Mouse (Mus musculus): ENCODE data around the gene Magoh. TPM values are rescaled to one million over a fixed set of nuclear protein-coding genes. Genes with fewer than 3 reads are reported as not detected.

The Magoh gene
- 43.9 and 68.8 TPM in 2 replicates for polyA plus RNA-seq (2012; rRNA removed)

GRCm38 (mm10) chr4:107879254-107880050, at the start of gene Magoh:
Magoh (plus strand) TSS chr4:107879755.
- WGBS, result 2% methylated on average over 48 of the region's 48 CpGs
- no peaks in the 10 kb centered on the region for H3K36me3 ChIP-seq (ENCODE audit: control insufficient read depth, insufficient read depth, low read length)
- H3K27me3 ChIP-seq (replicated peaks; ENCODE audit: control insufficient read depth, insufficient read depth, low read length), result no peaks in the 10 kb centered on the region
- peak within 1 kb of the TSS; percentile 75 for H3K27ac ChIP-seq (ENCODE audit: insufficient read depth, low read depth, low read length)
- H3K4me3 ChIP-seq (ENCODE audit: insufficient read depth, low read depth, low read length), result peak within 1 kb of the TSS; percentile 100
- H3K4me1 ChIP-seq (ENCODE audit: control insufficient read depth, insufficient read depth, low read length), result peaks cover 7% of the 10 kb centered on the region
- TF ChIP-seq CTCF (conservative IDR thresholded peaks at IDR 0.05; ENCODE audit: insufficient read depth, insufficient read length, low read depth, low read length) (no peak), POLR2A (IDR thresholded peaks at IDR 0.05; ENCODE audit: low read depth, low read length) (peak; percentile 90)
- DNase-seq, result peak; percentile 98

- no peak overlapping the region for H3K27ac ChIP-seq (ENCODE audit: insufficient read depth, low read depth, low read length)
- WGBS, result 76% methylated on average over 10 of the region's 10 CpGs
- no peaks in the 10 kb centered on the region for H3K4me1 ChIP-seq (ENCODE audit: control insufficient read depth, insufficient read depth, low read length)
- H3K4me3 ChIP-seq (ENCODE audit: insufficient read depth, low read depth, low read length), result no peak overlapping the region
- TF ChIP-seq POLR2A (IDR thresholded peaks at IDR 0.05; ENCODE audit: low read depth, low read length) (no peak), CTCF (conservative IDR thresholded peaks at IDR 0.05; ENCODE audit: insufficient read depth, insufficient read length, low read depth, low read length) (no peak)
- no peak for DNase-seq
- no peaks in the 10 kb centered on the region for H3K36me3 ChIP-seq (ENCODE audit: control insufficient read depth, insufficient read depth, low read length)
- no peaks in the 10 kb centered on the region for H3K27me3 ChIP-seq (replicated peaks; ENCODE audit: control insufficient read depth, insufficient read depth, low read length)
Measured at GRCm38 (mm10) chr4:107830189-107830588, 49.4 kb upstream of the Magoh start.

- no peak for DNase-seq
- Histone ChIP-seq H3K4me3 (ENCODE audit: insufficient read depth, low read depth, low read length) (no peak overlapping the region), H3K27ac (ENCODE audit: insufficient read depth, low read depth, low read length) (no peak overlapping the region), H3K27me3 (replicated peaks; ENCODE audit: control insufficient read depth, insufficient read depth, low read length) (no peaks in the 10 kb centered on the region), H3K36me3 (ENCODE audit: control insufficient read depth, insufficient read depth, low read length) (no peaks in the 10 kb centered on the region), H3K4me1 (ENCODE audit: control insufficient read depth, insufficient read depth, low read length) (no peaks in the 10 kb centered on the region)
- TF ChIP-seq CTCF (conservative IDR thresholded peaks at IDR 0.05; ENCODE audit: insufficient read depth, insufficient read length, low read depth, low read length) (no peak), POLR2A (IDR thresholded peaks at IDR 0.05; ENCODE audit: low read depth, low read length) (no peak)
- WGBS, result 76% methylated on average over 7 of the region's 7 CpGs
Measured at GRCm38 (mm10) chr4:107830821-107831221, 48.7 kb upstream of the Magoh start.

- Histone ChIP-seq H3K27ac (ENCODE audit: insufficient read depth, low read depth, low read length) (no peak overlapping the region), H3K36me3 (ENCODE audit: control insufficient read depth, insufficient read depth, low read length) (no peaks in the 10 kb centered on the region), H3K4me3 (ENCODE audit: insufficient read depth, low read depth, low read length) (no peak overlapping the region), H3K4me1 (ENCODE audit: control insufficient read depth, insufficient read depth, low read length) (no peaks in the 10 kb centered on the region), H3K27me3 (replicated peaks; ENCODE audit: control insufficient read depth, insufficient read depth, low read length) (no peaks in the 10 kb centered on the region)
- no peak for DNase-seq
- TF ChIP-seq POLR2A (IDR thresholded peaks at IDR 0.05; ENCODE audit: low read depth, low read length), result no peak
- no peak for TF ChIP-seq CTCF (conservative IDR thresholded peaks at IDR 0.05; ENCODE audit: insufficient read depth, insufficient read length, low read depth, low read length)
- 89% methylated on average over 6 of the region's 6 CpGs for WGBS
Measured at GRCm38 (mm10) chr4:107831678-107832077, 47.9 kb upstream of the Magoh start.

GRCm38 (mm10) chr4:107833525-107833924, 46.0 kb upstream of the Magoh start:
- H3K36me3 ChIP-seq (ENCODE audit: control insufficient read depth, insufficient read depth, low read length), result no peaks in the 10 kb centered on the region
- no peak overlapping the region for H3K4me3 ChIP-seq (ENCODE audit: insufficient read depth, low read depth, low read length)
- TF ChIP-seq POLR2A (IDR thresholded peaks at IDR 0.05; ENCODE audit: low read depth, low read length) (no peak), CTCF (conservative IDR thresholded peaks at IDR 0.05; ENCODE audit: insufficient read depth, insufficient read length, low read depth, low read length) (no peak)
- H3K27ac ChIP-seq (ENCODE audit: insufficient read depth, low read depth, low read length), result no peak overlapping the region
- 86% methylated on average over 5 of the region's 5 CpGs for WGBS
- no peak for DNase-seq
- H3K4me1 ChIP-seq (ENCODE audit: control insufficient read depth, insufficient read depth, low read length), result no peaks in the 10 kb centered on the region
- H3K27me3 ChIP-seq (replicated peaks; ENCODE audit: control insufficient read depth, insufficient read depth, low read length), result no peaks in the 10 kb centered on the region

GRCm38 (mm10) chr4:107834643-107835314, 44.8 kb upstream of the Magoh start:
- no peak for TF ChIP-seq POLR2A (IDR thresholded peaks at IDR 0.05; ENCODE audit: low read depth, low read length)
- no peak for TF ChIP-seq CTCF (conservative IDR thresholded peaks at IDR 0.05; ENCODE audit: insufficient read depth, insufficient read length, low read depth, low read length)
- DNase-seq, result no peak
- H3K4me1 ChIP-seq (ENCODE audit: control insufficient read depth, insufficient read depth, low read length), result no peaks in the 10 kb centered on the region
- H3K36me3 ChIP-seq (ENCODE audit: control insufficient read depth, insufficient read depth, low read length), result no peaks in the 10 kb centered on the region
- WGBS, result 53% methylated on average over 22 of the region's 22 CpGs
- no peak overlapping the region for H3K27ac ChIP-seq (ENCODE audit: insufficient read depth, low read depth, low read length)
- H3K4me3 ChIP-seq (ENCODE audit: insufficient read depth, low read depth, low read length), result no peak overlapping the region
- no peaks in the 10 kb centered on the region for H3K27me3 ChIP-seq (replicated peaks; ENCODE audit: control insufficient read depth, insufficient read depth, low read length)

GRCm38 (mm10) chr4:107835508-107835909, 44.0 kb upstream of the Magoh start:
- Histone ChIP-seq H3K36me3 (ENCODE audit: control insufficient read depth, insufficient read depth, low read length) (no peaks in the 10 kb centered on the region), H3K4me1 (ENCODE audit: control insufficient read depth, insufficient read depth, low read length) (no peaks in the 10 kb centered on the region), H3K27ac (ENCODE audit: insufficient read depth, low read depth, low read length) (no peak overlapping the region), H3K27me3 (replicated peaks; ENCODE audit: control insufficient read depth, insufficient read depth, low read length) (no peaks in the 10 kb centered on the region), H3K4me3 (ENCODE audit: insufficient read depth, low read depth, low read length) (no peak overlapping the region)
- DNase-seq, result no peak
- no peak for TF ChIP-seq POLR2A (IDR thresholded peaks at IDR 0.05; ENCODE audit: low read depth, low read length)
- TF ChIP-seq CTCF (conservative IDR thresholded peaks at IDR 0.05; ENCODE audit: insufficient read depth, insufficient read length, low read depth, low read length), result no peak
- 68% methylated on average over 5 of the region's 5 CpGs for WGBS
